Mouse (Mus musculus) mature B cell (primary cell): ENCODE results near the gene Olfr1371.
"Not testable (repeated sequence)": the region's sequence is repeated elsewhere in the genome, so short reads cannot be mapped to it uniquely, and the experiment has no call there.

ENCODE experiments used
- in situ Hi-C: fragments of 300-500 bp; cut with MboI; formaldehyde crosslinking; loops from 2 replicates; pipeline ENCODE4 v1.14.3; 2019

Olfr1371 gene

GRCm38 (mm10) chr11:52225986-52226599 is 12.3 kb upstream of the Olfr1371 start:
- in situ Hi-C loops, result no loop called here

GRCm38 (mm10) chr11:52223968-52224682 is 10.3 kb upstream of the Olfr1371 start:
- in situ Hi-C loops, result no loop called here

GRCm38 (mm10) chr11:52222891-52223290 is 9.1 kb upstream of the Olfr1371 start:
- in situ Hi-C loops, result no loop called here

- in situ Hi-C loops, result not testable (repeated sequence)
Observed at GRCm38 (mm10) chr11:52221921-52222320, 8.1 kb upstream of the Olfr1371 start.

GRCm38 (mm10) chr11:52220282-52220681 is 6.5 kb upstream of the Olfr1371 start:
- in situ Hi-C loops, result no loop called here

- in situ Hi-C loops, result not testable (repeated sequence)
Observed at GRCm38 (mm10) chr11:52196496-52197023, 17.2 kb downstream of the Olfr1371 start.

- in situ Hi-C loops, result not testable (repeated sequence)
Observed at GRCm38 (mm10) chr11:52180651-52181050, 33.1 kb downstream of the Olfr1371 start.

- in situ Hi-C loops, result not testable (repeated sequence)
Observed at GRCm38 (mm10) chr11:52179897-52180296, 33.9 kb downstream of the Olfr1371 start.

- in situ Hi-C loops, result no loop called here
Observed at GRCm38 (mm10) chr11:52168461-52168860, 45.3 kb downstream of the Olfr1371 start.

GRCm38 (mm10) chr11:52167901-52168302 is 45.9 kb downstream of the Olfr1371 start:
- in situ Hi-C loops, result not testable (repeated sequence)

- in situ Hi-C loops, result no loop called here
Observed at GRCm38 (mm10) chr11:52167126-52167525, 46.7 kb downstream of the Olfr1371 start.

GRCm38 (mm10) chr11:52163926-52164325 is 49.9 kb downstream of the Olfr1371 start:
- in situ Hi-C loops, result no loop called here
